Mouse (Mus musculus) liver, postnatal 0 days (tissue): ENCODE measurements around the gene Rrp36.
A peak's percentile ranks its signal among the peaks of the same experiment; 100 is the strongest.

Source experiments
- CTCF ChIP-seq: sonication (generic); IDR thresholded peaks from 2 replicates; pipeline ENCODE4 v1.5.1; 2016; ENCODE audit warnings: antibody characterized with exemption, low read depth
- EP300 ChIP-seq: IDR thresholded peaks from 2 replicates; pipeline ENCODE4 v1.6.1; 2016; ENCODE audit warnings: antibody characterized with exemption, low read depth, mild to moderate bottlenecking

- peak; percentile 73 for TF ChIP-seq CTCF
- no peak for TF ChIP-seq EP300
These were observed 37.2 kb downstream of the Rrp36 start for GRCm38 (mm10) chr17:46636831-46637523.
